Mouse (Mus musculus) midbrain, embryonic 14.5 days (tissue): ENCODE results near the gene Prkab2. TPM values are rescaled to one million over a fixed set of nuclear protein-coding genes. Genes with fewer than 3 reads are reported as not detected.

Experiments
- ATAC-seq: fragments of 200-750 bp; cut with Nextera tagmentation; 2 replicates; pipeline ENCODE4 v1.8.0; 2017; ENCODE audit warnings: moderate number of reproducible peaks, moderate library complexity; ENCODE audit not compliant: low FRiP score, low TSS enrichment
- DNase-seq: peaks from one replicate; pipeline ENCODE4 v3.0.0-alpha.2; 2015
- H3K27ac ChIP-seq: fragments of 300-500 bp; sonication (generic); replicated peaks from 2 replicates; pipeline ENCODE4 v1.5.1; 2014; ENCODE audit warnings: mild to moderate bottlenecking, low read depth, low read length, moderate library complexity
- H3K27me3 ChIP-seq: fragments of 300-500 bp; sonication (generic); 2 replicates; pipeline ENCODE4 v1.6.1; 2014; ENCODE audit warnings: low read length, control low read depth, mixed read lengths; ENCODE audit not compliant: control insufficient read depth, insufficient read depth
- H3K36me3 ChIP-seq: fragments of 300-500 bp; sonication (generic); 2 replicates; pipeline ENCODE4 v1.6.1; 2014; ENCODE audit warnings: low read length, control low read depth; ENCODE audit not compliant: control insufficient read depth, insufficient read depth
- H3K4me1 ChIP-seq: fragments of 300-500 bp; sonication (generic); 2 replicates; pipeline ENCODE4 v1.6.1; 2014; ENCODE audit warnings: mild to moderate bottlenecking, antibody characterized with exemption, low read length, control low read depth; ENCODE audit not compliant: control insufficient read depth, insufficient read depth
- H3K4me2 ChIP-seq: fragments of 300-500 bp; sonication (generic); 2 replicates; pipeline ENCODE4 v1.6.1; 2014; ENCODE audit warnings: mild to moderate bottlenecking, low read length, moderate library complexity
- H3K4me3 ChIP-seq: fragments of 300-500 bp; sonication (generic); replicated peaks from 2 replicates; pipeline ENCODE4 v1.5.1; 2014; ENCODE audit warnings: low read depth, low read length
- H3K9ac ChIP-seq: fragments of 300-500 bp; sonication (generic); replicated peaks from 2 replicates; pipeline ENCODE4 v1.6.1; 2014; ENCODE audit warnings: mild to moderate bottlenecking, low read length, moderate library complexity
- H3K9me3 ChIP-seq: fragments of 300-500 bp; sonication (generic); 2 replicates; pipeline ENCODE4 v1.6.1; 2016; ENCODE audit warnings: low read length, control low read depth, mixed read lengths; ENCODE audit not compliant: control insufficient read depth
- WGBS: fragments of 180-500 bp; shearing (Covaris S2); extraction: QIAGEN DNeasy Blood & Tissue Kit; methylation state at CpG from one replicate; pipeline ENCODE4 v1.1.7; 2014; 5-methylcytosine and 5-hydroxymethylcytosine counted together
- polyA plus RNA-seq: library from polyadenylated mRNA; unstranded; fragments of >200 nt; fragmentation: Nextera tagmentation; extraction: Ambion mirVana; gene quantifications from 2 replicates; pipeline ENCODE4 v1.2.1, GENCODE M21; 2014

The Prkab2 gene
- 8.9 TPM in 2 replicates for polyA plus RNA-seq

- H3K4me2 ChIP-seq: peak within 1 kb of the TSS; percentile 75
- ATAC-seq (peak; percentile 95), DNase-seq (peak; percentile 98)
- H3K36me3 ChIP-seq: peaks cover 4% of the 10 kb centered on the region
- peaks cover 10% of the 10 kb centered on the region for H3K4me1 ChIP-seq
- H3K4me3 ChIP-seq: peak within 1 kb of the TSS; percentile 85
- H3K9ac ChIP-seq: peak within 1 kb of the TSS; percentile 76
- WGBS: 2% methylated on average over 50 of the region's 51 CpGs
- H3K9me3 ChIP-seq: no peaks in the 10 kb centered on the region
- H3K27ac ChIP-seq: peak within 1 kb of the TSS; percentile 67
- H3K27me3 ChIP-seq: no peaks in the 10 kb centered on the region
These were observed at the start of gene Prkab2 for GRCm38 (mm10) chr3:97657655-97658411. TSS of gene Prkab2 (plus strand) at chr3:97658193.

- no peaks in the 10 kb centered on the region for H3K27me3 ChIP-seq
- H3K36me3 ChIP-seq: no peaks in the 10 kb centered on the region
- ATAC-seq (no peak), DNase-seq (peak; percentile 36)
- no peaks in the 10 kb centered on the region for H3K4me1 ChIP-seq
- no peak overlapping the region for H3K27ac ChIP-seq
- H3K4me3 ChIP-seq: peak overlapping the region; percentile 79
- H3K9me3 ChIP-seq: no peaks in the 10 kb centered on the region
- H3K9ac ChIP-seq: peak overlapping the region; percentile 80; the same call in 1 of the 2 replicates
- WGBS: 4% methylated on average over 20 of the region's 20 CpGs
- peak overlapping the region; percentile 55 for H3K4me2 ChIP-seq
These were observed 48.7 kb upstream of the Prkab2 start for GRCm38 (mm10) chr3:97609201-97609844.

GRCm38 (mm10) chr3:97609845-97610410 lies 48.1 kb upstream of the Prkab2 start, which contains the start of gene Chd1l:
TSS of gene Chd1l (minus strand) at chr3:97610203.
- H3K36me3 ChIP-seq: no peaks in the 10 kb centered on the region
- H3K4me3 ChIP-seq: peak within 1 kb of the TSS; percentile 79
- H3K4me2 ChIP-seq: peak within 1 kb of the TSS; percentile 55
- WGBS: under 1% methylated on average over 54 of the region's 56 CpGs
- DNase-seq (peak; percentile 96), ATAC-seq (peak; percentile 92)
- H3K9me3 ChIP-seq: no peaks in the 10 kb centered on the region
- peak within 1 kb of the TSS; percentile 80 for H3K9ac ChIP-seq
- no peaks in the 10 kb centered on the region for H3K4me1 ChIP-seq
- peak within 1 kb of the TSS; percentile 86 for H3K27ac ChIP-seq
- H3K27me3 ChIP-seq: no peaks in the 10 kb centered on the region

DNA sequence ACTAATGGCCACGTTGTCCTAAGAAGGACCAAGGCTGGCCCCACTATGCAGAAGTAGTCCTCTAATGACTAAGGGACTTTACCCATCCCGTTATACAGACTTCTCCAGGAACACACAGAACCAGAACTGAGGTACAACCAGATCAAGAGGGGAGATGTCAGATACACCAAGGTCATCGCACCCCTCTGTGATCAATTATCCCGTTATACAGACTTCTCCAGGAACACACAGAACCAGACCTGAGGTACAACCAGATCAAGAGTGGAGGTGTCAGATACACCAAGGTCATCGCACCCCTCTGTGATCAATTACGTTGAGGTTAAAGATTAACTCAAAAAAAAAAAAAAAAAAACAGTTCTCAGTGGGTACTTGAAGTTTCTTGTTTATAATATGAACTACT lies 47.0 kb upstream of the Prkab2 start:
- Histone ChIP-seq H3K4me2 (no peak overlapping the region), H3K36me3 (no peaks in the 10 kb centered on the region), H3K9ac (no peak overlapping the region), H3K9me3 (no peaks in the 10 kb centered on the region), H3K4me1 (no peaks in the 10 kb centered on the region), H3K27me3 (no peaks in the 10 kb centered on the region), H3K4me3 (no peak overlapping the region), H3K27ac (no peak overlapping the region)
- 92% methylated on average over 6 of the region's 6 CpGs for WGBS
- no peak for DNase-seq
- no peak for ATAC-seq

GRCm38 (mm10) chr3:97615154-97615553 lies 42.8 kb upstream of the Prkab2 start:
- 54% methylated on average over 1 of the region's 1 CpGs for WGBS

DNA sequence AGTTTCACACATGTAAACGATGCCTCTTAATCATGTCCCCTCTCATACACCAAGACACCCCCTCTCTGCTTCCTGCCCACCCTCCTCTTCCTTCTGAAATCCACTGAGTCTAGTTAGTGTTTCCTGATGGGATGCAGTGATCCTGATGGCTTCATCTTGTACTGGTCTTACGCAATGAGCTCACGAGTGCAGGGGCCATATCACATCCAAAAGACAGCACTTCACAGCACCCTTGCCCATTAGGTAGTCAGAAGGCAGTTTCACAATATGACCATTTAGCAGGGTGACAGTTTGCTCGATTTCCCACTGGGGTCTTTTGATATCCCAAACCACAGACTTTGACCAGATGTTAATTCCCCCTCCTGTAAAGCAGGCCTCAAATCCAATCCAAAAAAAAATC lies 42.1 kb upstream of the Prkab2 start:
- no peak overlapping the region for H3K9ac ChIP-seq
- WGBS: 87% methylated on average over 4 of the region's 4 CpGs
- no peaks in the 10 kb centered on the region for H3K4me1 ChIP-seq
- no peak overlapping the region for H3K4me2 ChIP-seq
- H3K9me3 ChIP-seq: no peaks in the 10 kb centered on the region
- no peaks in the 10 kb centered on the region for H3K36me3 ChIP-seq
- no peak overlapping the region for H3K4me3 ChIP-seq
- no peak for DNase-seq
- ATAC-seq: no peak
- no peaks in the 10 kb centered on the region for H3K27me3 ChIP-seq
- H3K27ac ChIP-seq: no peak overlapping the region

More at GRCm38 (mm10) chr3:97615154-97615553, 42.8 kb upstream of the Prkab2 start:
- Histone ChIP-seq H3K9ac (no peak overlapping the region), H3K4me2 (no peak overlapping the region), H3K27me3 (no peaks in the 10 kb centered on the region), H3K4me1 (no peaks in the 10 kb centered on the region), H3K27ac (no peak overlapping the region), H3K4me3 (no peak overlapping the region), H3K9me3 (no peaks in the 10 kb centered on the region), H3K36me3 (no peaks in the 10 kb centered on the region)
- DNase-seq: no peak
- no peak for ATAC-seq

DNA sequence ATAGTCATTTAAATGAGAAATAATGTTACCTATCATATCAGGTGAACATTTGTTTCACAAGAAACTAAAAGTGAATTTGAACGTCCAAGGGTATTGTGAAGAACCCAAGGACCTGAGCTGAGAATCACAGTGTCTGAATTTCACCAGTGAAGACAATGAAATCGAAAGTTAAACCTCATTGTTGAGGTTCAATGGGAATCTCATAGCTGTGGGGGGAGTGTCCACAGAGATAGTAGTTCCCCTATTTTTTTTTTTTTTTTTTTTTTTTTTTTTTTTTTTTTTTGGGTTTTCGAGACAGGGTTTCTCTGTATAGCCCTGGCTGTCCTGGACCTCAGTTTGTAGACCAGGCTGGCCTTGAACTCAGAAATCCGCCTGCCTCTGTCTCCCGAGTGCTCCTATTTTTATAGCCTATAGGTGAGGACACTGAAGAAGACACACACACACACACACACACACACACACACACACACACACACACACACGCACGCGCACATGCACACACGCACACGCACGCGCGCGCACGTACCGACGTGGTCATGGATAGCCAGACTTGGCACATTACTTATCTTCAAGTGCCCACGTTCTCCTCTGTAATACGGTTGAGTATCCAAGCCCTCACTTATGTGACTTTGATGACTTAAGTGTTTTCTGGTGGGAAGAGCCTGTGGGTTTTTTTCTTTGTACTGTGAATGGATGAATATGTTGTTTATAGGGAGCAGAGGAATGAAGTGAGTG lies 40.7 kb upstream of the Prkab2 start:
- Histone ChIP-seq H3K4me3 (no peak overlapping the region), H3K9me3 (no peaks in the 10 kb centered on the region), H3K4me1 (no peaks in the 10 kb centered on the region), H3K27ac (no peak overlapping the region), H3K27me3 (no peaks in the 10 kb centered on the region), H3K4me2 (no peak overlapping the region), H3K9ac (no peak overlapping the region), H3K36me3 (no peaks in the 10 kb centered on the region)
- DNase-seq (no peak), ATAC-seq (no peak)
- WGBS: 93% methylated on average over 18 of the region's 19 CpGs

GRCm38 (mm10) chr3:97617899-97618298 lies 40.1 kb upstream of the Prkab2 start:
- ATAC-seq: no peak
- H3K36me3 ChIP-seq: no peaks in the 10 kb centered on the region
- no peaks in the 10 kb centered on the region for H3K27me3 ChIP-seq
- H3K9ac ChIP-seq: no peak overlapping the region
- H3K4me1 ChIP-seq: no peaks in the 10 kb centered on the region
- WGBS: 88% methylated on average over 8 of the region's 8 CpGs
- no peak overlapping the region for H3K27ac ChIP-seq
- H3K9me3 ChIP-seq: no peaks in the 10 kb centered on the region
- no peak for DNase-seq
- H3K4me3 ChIP-seq: no peak overlapping the region
- H3K4me2 ChIP-seq: no peak overlapping the region
